Mouse (Mus musculus) liver, embryonic 11.5 days (tissue): Measurements from ENCODE around the gene Hnrnpul1. TPM values are rescaled to one million over a fixed set of nuclear protein-coding genes. Genes with fewer than 3 reads are reported as not detected.

Experiments used
- ATAC-seq: fragments of 200-750 bp; cut with Nextera tagmentation; replicated peaks from 2 replicates; pipeline ENCODE4 v1.8.0; 2017; ENCODE audit warnings: moderate number of reproducible peaks, mild to moderate bottlenecking, moderate TSS enrichment, moderate library complexity; ENCODE audit not compliant: low FRiP score
- DNase-seq: peaks from one replicate; pipeline ENCODE4 v3.0.0-alpha.2; 2017; ENCODE audit warnings: low spot score
- H3K27ac ChIP-seq: fragments of 300-500 bp; sonication (generic); 2 replicates; pipeline ENCODE4 v1.5.1; 2014; ENCODE audit warnings: mild to moderate bottlenecking, low read depth, low read length, control low read depth
- H3K27me3 ChIP-seq: fragments of 300-500 bp; sonication (generic); replicated peaks from 2 replicates; pipeline ENCODE4 v1.6.1; 2014; ENCODE audit warnings: low read length, mixed read lengths; ENCODE audit not compliant: control insufficient read depth, insufficient read depth
- H3K36me3 ChIP-seq: fragments of 300-500 bp; sonication (generic); 2 replicates; pipeline ENCODE4 v1.6.1; 2014; ENCODE audit warnings: mild to moderate bottlenecking, low read length, moderate library complexity, mixed read lengths; ENCODE audit not compliant: control insufficient read depth, insufficient read depth
- H3K4me1 ChIP-seq: fragments of 300-500 bp; sonication (generic); replicated peaks from 2 replicates; pipeline ENCODE4 v1.6.1; 2014; ENCODE audit warnings: low read length, mixed read lengths; ENCODE audit not compliant: control insufficient read depth, insufficient read depth
- H3K4me2 ChIP-seq: fragments of 300-500 bp; sonication (generic); 2 replicates; pipeline ENCODE4 v1.6.1; 2014; ENCODE audit warnings: mild to moderate bottlenecking, control low read depth, moderate library complexity
- H3K4me3 ChIP-seq: fragments of 300-500 bp; sonication (generic); 2 replicates; pipeline ENCODE4 v1.5.1; 2014; ENCODE audit warnings: low read depth, low read length, control low read depth
- H3K9ac ChIP-seq: fragments of 300-500 bp; sonication (generic); 2 replicates; pipeline ENCODE4 v1.6.1; 2014; ENCODE audit warnings: low read depth, low read length, control low read depth
- H3K9me3 ChIP-seq: fragments of 300-500 bp; sonication (generic); 2 replicates; pipeline ENCODE4 v1.6.1; 2016; ENCODE audit warnings: low read length, inconsistent platforms, mixed read lengths; ENCODE audit not compliant: control insufficient read depth
- WGBS: fragments of 180-500 bp; shearing (Covaris S2); extraction: QIAGEN DNeasy Blood & Tissue Kit; methylation state at CpG from one replicate; pipeline ENCODE4 v1.1.7; 2014; 5-methylcytosine and 5-hydroxymethylcytosine counted together
- polyA plus RNA-seq: library from polyadenylated mRNA; unstranded; fragments of >200 nt; fragmentation: Nextera tagmentation; extraction: Ambion mirVana; gene quantifications from 2 replicates; pipeline ENCODE4 v1.2.1, GENCODE M21; 2014

Gene Hnrnpul1
- polyA plus RNA-seq, 1 experiment from 2014 or later: 67.2 TPM

DNA sequence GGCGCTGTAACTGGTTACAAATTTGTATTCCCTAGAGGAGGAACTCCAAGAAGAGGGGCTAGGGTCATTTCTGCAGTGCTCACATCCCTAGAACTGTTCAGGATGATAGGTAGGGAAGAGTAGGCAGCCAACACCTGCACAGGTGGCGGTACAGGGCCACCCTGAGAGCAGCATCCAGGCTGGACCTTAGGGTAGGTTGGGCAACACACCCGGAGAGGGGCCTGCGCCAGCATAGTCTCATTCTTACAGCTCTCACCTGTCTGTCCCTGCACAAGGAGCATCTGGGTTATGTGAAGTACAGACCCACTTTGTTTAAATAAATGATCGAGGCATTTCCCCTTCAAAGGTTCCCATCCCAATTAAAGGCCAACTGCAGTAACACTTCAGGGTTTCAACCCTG, 33.8 kb downstream of the Hnrnpul1 start:
- DNase-seq (no peak), ATAC-seq (no peak)
- Histone ChIP-seq H3K9me3 (no peaks in the 10 kb centered on the region), H3K36me3 (peaks cover 41% of the 10 kb centered on the region), H3K4me3 (no peak overlapping the region), H3K4me1 (peaks cover 18% of the 10 kb centered on the region), H3K27ac (no peak overlapping the region; the same call in 1 of the 2 replicates), H3K27me3 (no peaks in the 10 kb centered on the region), H3K9ac (no peak overlapping the region), H3K4me2 (no peak overlapping the region)
- WGBS: 83% methylated on average over 5 of the region's 5 CpGs

DNA sequence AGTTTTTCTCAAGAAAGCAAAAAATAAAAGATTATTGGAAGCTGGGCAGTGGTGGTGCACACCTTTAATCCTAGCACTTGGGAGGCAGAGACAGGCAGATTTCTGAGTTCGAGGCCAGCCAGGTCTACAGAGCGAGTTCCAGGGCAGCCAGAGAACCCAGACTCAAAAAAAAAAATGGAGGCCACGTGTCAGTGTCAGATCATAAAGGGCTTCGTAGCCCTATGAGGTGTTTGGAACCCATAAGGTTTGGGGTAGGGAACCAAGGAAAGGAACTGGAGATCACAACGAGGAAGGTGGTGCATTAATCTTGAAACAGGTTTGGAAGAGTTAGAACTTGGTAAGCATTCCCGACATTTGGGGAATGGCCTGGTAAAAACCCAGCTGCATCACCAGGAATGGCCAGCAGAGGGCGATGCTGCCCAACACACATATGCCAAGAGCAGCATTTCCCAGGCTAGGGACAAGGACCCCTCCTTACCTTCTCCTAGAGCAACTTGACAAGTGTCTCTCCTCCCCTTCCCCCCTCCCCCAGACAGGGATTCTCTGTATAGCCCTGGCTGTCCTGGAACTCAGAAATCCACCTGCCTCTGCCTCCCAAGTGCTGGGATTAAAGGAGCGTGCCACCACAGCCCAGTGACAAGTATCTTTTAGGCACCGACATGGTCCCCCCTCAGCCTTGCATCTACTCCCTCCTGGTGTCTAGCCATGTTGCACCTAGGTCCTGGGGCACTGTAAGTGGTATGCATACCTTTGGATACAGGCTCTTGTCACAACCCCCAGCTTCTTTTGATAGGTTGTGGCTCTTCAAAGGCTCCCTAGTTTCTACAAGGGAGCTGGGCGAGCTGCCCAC, 34.6 kb downstream of the Hnrnpul1 start:
- Histone ChIP-seq H3K27ac (peak overlapping the region; percentile 83), H3K4me3 (peak overlapping the region; percentile 65), H3K36me3 (peaks cover 41% of the 10 kb centered on the region), H3K4me2 (peak overlapping the region; percentile 77), H3K9me3 (no peaks in the 10 kb centered on the region), H3K9ac (no peak overlapping the region), H3K4me1 (peaks cover 18% of the 10 kb centered on the region), H3K27me3 (no peaks in the 10 kb centered on the region)
- WGBS: 56% methylated on average over 10 of the region's 10 CpGs
- ATAC-seq (0 out of 2 replicates have a peak, but pooled peaks have one; percentile 27), DNase-seq (peak; percentile 74)

DNA sequence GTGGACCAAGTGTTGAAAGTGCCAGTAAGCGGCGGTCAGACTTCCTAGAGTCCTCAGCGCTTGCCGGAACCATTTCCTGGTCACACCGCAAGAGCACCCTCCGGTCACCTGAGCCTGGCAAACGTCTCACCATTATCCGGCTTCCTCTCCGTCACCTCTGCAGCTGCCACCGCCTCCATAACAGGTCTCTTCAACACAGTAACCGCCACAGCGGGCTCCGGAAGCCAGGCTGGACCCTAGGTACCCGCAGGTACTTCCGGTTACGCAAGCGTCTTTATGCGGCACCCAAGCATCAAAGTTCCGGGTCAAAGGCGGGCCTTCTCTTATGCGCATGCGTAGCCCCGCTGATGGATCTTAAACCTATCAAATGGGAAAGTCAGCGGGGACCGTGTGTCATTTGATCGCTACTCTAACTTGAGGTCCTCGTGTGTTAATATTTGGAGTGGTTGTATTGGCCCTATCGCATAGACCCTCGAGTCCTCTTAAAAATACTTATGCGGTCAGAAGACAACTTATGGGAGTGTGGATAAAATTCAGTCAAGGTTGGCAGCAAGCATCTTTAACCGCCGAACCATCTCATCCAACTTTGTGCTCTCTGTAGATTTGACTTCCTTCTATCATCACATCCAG, 35.7 kb downstream of the Hnrnpul1 start, which contains the start of gene Ccdc97:
Gene Ccdc97, minus strand, starts transcription at position 301 of the 630 bp plus-strand sequence.
- ATAC-seq (peak; percentile 75), DNase-seq (peak; percentile 87)
- Histone ChIP-seq H3K27ac (peak within 1 kb of the TSS; percentile 83), H3K9ac (peak within 1 kb of the TSS; percentile 72), H3K27me3 (no peaks in the 10 kb centered on the region), H3K4me1 (peaks cover 18% of the 10 kb centered on the region), H3K36me3 (peaks cover 40% of the 10 kb centered on the region), H3K4me3 (peak within 1 kb of the TSS; percentile 65), H3K9me3 (no peaks in the 10 kb centered on the region), H3K4me2 (peak within 1 kb of the TSS; percentile 77)
- WGBS: 2% methylated on average over 32 of the region's 32 CpGs

DNA sequence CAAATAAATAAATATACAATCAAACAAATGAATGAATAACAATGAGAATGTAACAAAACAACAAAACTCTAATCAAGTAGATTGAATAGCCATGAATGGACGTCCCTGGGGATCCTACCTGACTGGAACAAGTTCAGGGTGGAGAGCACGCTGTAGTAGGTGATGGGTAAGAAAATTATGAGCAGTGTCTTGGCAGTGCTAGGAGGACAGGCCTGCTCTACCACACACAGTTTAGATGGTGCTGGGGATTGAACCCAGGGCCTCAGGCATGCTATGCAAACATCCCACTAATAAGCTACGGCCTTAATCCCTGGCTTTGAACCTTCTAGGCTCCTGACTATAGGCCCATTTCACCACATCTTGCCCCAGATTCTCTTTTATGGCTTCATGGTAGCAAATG, 37.1 kb downstream of the Hnrnpul1 start:
- peaks cover 43% of the 10 kb centered on the region for H3K36me3 ChIP-seq
- H3K4me3 ChIP-seq: peak overlapping the region; percentile 65
- H3K27me3 ChIP-seq: no peaks in the 10 kb centered on the region
- ATAC-seq (no peak), DNase-seq (no peak)
- no peak overlapping the region; the same call in 1 of the 2 replicates for H3K9ac ChIP-seq
- H3K4me2 ChIP-seq: peak overlapping the region; percentile 77
- WGBS: 90% methylated on average over 3 of the region's 3 CpGs
- peaks cover 19% of the 10 kb centered on the region for H3K4me1 ChIP-seq
- H3K27ac ChIP-seq: no peak overlapping the region
- H3K9me3 ChIP-seq: no peaks in the 10 kb centered on the region

DNA sequence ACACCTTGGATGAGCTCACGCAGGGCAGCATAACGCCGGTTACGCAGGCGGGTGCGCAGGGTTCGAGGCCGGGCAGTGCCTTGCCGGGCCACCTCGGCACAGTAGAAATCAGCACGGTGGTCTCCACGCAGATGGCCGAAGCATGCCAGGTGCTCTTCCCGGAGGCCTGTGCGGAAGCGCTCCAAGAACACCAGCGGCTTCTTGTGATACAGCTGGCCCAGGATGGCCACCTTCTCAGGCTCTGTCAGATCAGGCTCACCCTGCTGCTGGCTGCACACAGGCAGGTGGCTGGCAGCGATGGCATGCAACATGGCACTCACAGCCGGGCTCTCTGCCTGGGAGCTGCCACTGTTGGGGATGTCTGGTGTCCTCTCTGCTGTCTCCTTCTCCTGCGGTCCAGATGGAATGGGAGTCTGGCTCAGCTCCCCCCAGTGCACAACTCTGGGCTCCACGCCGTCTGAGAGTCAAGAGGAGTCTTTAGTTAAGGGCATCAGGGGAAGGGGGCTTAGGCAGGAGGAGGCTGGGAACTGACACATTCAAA, 38.8 kb downstream of the Hnrnpul1 start:
- WGBS: 94% methylated on average over 22 of the region's 22 CpGs
- Histone ChIP-seq H3K36me3 (peaks cover 38% of the 10 kb centered on the region), H3K4me1 (peaks cover 27% of the 10 kb centered on the region)

DNA sequence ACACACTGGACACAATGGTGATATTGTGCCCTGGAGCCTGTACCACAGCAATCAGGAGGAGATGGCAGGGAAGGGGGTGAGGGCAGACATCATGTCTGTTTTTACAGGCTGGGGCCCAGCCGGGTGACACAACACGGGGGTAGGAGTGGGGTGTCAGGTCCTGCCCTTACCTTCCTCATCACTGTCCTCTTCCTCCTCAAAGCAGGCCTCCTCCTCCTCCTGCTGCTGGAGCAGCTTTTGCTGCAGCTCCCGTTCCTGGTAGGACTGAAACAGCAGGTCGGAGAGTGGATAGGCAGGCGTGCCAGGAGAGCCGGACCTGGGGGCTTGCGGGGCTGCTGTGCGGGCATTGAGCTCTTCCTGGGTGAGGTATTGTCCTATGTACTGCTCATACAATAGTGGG, 40.0 kb downstream of the Hnrnpul1 start:
- H3K4me3 ChIP-seq: no peak overlapping the region
- H3K9ac ChIP-seq: no peak overlapping the region
- no peak overlapping the region for H3K4me2 ChIP-seq
- H3K9me3 ChIP-seq: no peaks in the 10 kb centered on the region
- no peaks in the 10 kb centered on the region for H3K27me3 ChIP-seq
- no peak overlapping the region for H3K27ac ChIP-seq
- no peak for ATAC-seq
- H3K36me3 ChIP-seq: peaks cover 35% of the 10 kb centered on the region
- no peak for DNase-seq
- H3K4me1 ChIP-seq: peaks cover 34% of the 10 kb centered on the region
- WGBS: 91% methylated on average over 8 of the region's 8 CpGs

More for the DNA sequence above, 38.8 kb downstream of the Hnrnpul1 start:
- Histone ChIP-seq H3K27me3 (no peaks in the 10 kb centered on the region), H3K4me3 (no peak overlapping the region), H3K9ac (no peak overlapping the region), H3K4me2 (no peak overlapping the region), H3K27ac (no peak overlapping the region), H3K9me3 (no peaks in the 10 kb centered on the region)
- no peak for DNase-seq
- no peak for ATAC-seq

DNA sequence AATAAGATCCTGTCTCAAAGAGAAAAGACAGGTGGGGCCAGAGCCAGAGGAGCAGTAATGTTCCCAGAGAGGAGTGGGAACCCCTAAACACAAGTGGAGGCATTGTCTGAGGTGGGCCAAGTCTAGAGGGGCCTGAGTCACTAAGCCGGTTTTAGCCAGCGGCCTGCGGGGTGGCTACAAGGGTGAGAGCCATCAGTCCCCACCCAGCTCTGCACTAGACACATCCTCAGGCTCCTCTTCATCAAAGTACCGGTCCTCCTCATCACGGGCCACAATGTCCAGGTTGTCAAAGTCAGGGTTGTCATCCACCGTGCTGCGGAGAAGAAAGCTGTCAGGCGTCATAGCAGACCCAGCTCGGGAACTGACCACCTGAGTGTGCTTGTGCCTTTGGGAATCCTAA, 41.8 kb downstream of the Hnrnpul1 start:
- 85% methylated on average over 9 of the region's 9 CpGs for WGBS
- Histone ChIP-seq H3K4me3 (no peak overlapping the region), H3K9me3 (no peaks in the 10 kb centered on the region), H3K9ac (no peak overlapping the region), H3K27me3 (no peaks in the 10 kb centered on the region), H3K27ac (no peak overlapping the region), H3K4me2 (no peak overlapping the region), H3K36me3 (peaks cover 35% of the 10 kb centered on the region), H3K4me1 (peaks cover 35% of the 10 kb centered on the region)
- ATAC-seq (no peak), DNase-seq (no peak)

DNA sequence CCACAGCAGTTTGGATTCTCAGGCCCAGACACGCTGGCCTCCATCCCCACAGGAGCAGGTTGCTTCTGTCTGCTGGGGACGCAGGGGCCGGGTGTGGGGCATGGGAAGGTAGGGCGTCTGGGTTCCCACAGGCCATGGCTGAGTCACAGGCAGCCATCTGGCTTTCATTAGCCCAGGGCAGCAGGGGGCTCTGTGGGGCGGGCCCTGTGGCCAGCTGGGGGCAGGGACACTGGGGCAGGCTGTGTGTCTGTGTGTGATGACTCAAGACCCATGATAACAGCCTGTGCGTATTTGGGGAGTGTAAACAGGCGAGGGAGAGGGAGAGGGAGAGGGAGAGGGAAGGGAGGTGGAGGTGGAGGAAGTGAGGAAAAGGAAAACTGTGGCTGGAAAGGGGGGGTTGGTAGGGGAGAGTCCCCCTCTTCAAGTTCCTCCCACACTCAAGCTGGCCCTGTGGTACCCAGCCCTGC, 42.8 kb downstream of the Hnrnpul1 start:
- peaks cover 35% of the 10 kb centered on the region for H3K36me3 ChIP-seq
- no peak overlapping the region for H3K4me3 ChIP-seq
- 22% methylated on average over 7 of the region's 7 CpGs for WGBS
- peaks cover 39% of the 10 kb centered on the region for H3K4me1 ChIP-seq
- ATAC-seq (peak; percentile 48), DNase-seq (peak; percentile 56)
- peak overlapping the region; percentile 67; the same call in 1 of the 2 replicates for H3K27ac ChIP-seq
- H3K4me2 ChIP-seq: no peak overlapping the region
- no peaks in the 10 kb centered on the region for H3K27me3 ChIP-seq
- H3K9ac ChIP-seq: no peak overlapping the region
- H3K9me3 ChIP-seq: no peaks in the 10 kb centered on the region
